20 mouse cellular contexts compared by ENCODE assay signal in genomic region chr10:25457996-25458395, GRCm38 (mm10).
"Had no signal": no experiment of that assay in that cellular context is flagged by ENCODE, and none has a peak within 500 bp of the region (broad histone marks: within the 10 kb centered on the region; RNA-seq: fewer than 3 reads in every experiment).

No protein-coding gene starts in this region.

- H3K27ac ChIP-seq: lung, embryonic 15.5 days; midbrain, embryonic 10.5 days; midbrain, embryonic 12.5 days; neural tube, embryonic 13.5 days; neural tube, embryonic 15.5 days had no signal

- H3K4me2 ChIP-seq: lung, embryonic 15.5 days; midbrain, embryonic 12.5 days; neural tube, embryonic 13.5 days; neural tube, embryonic 15.5 days had no signal

- H3K9ac ChIP-seq: lung, embryonic 15.5 days; midbrain, embryonic 12.5 days; neural tube, embryonic 13.5 days; neural tube, embryonic 15.5 days had no signal

- H3K36me3 ChIP-seq: lung, embryonic 15.5 days; midbrain, embryonic 10.5 days; midbrain, embryonic 12.5 days; neural tube, embryonic 13.5 days; neural tube, embryonic 15.5 days had no signal

- H3K4me1 ChIP-seq: midbrain, embryonic 10.5 days; midbrain, embryonic 12.5 days; neural tube, embryonic 15.5 days had no signal

- DNase-seq: lung, adult 2 months; lung, postnatal 14 days; lung, postnatal 36 days; midbrain, embryonic 14.5 days; retina, postnatal 1 day; right cerebral cortex, adult 18-20 months; right cerebral cortex, postnatal 25 days; right cerebral cortex, postnatal 4 days; spleen, adult 18-20 months; thymus, adult 18-20 months; thymus, postnatal 14 days; thymus, postnatal 36 days had no signal

- H3K27me3 ChIP-seq: lung, embryonic 15.5 days; midbrain, embryonic 12.5 days; neural tube, embryonic 13.5 days; neural tube, embryonic 15.5 days had no signal

- ATAC-seq: lung, postnatal 0 days; midbrain, embryonic 16.5 days had no signal

- H3K4me3 ChIP-seq: lung, embryonic 15.5 days; midbrain, embryonic 10.5 days; midbrain, embryonic 12.5 days; myocyte; neural tube, embryonic 13.5 days; neural tube, embryonic 15.5 days had no signal

- H3K9me3 ChIP-seq: lung, embryonic 15.5 days; midbrain, embryonic 10.5 days; midbrain, embryonic 12.5 days; neural tube, embryonic 13.5 days; neural tube, embryonic 15.5 days had no signal
